Mouse (Mus musculus) cerebellum, adult (tissue): ENCODE results near the gene Stard10.

Experiments
- ATAC-seq: cut with Nextera tagmentation; 2 replicates; pipeline ENCODE4 v1.9.2; 2017; ENCODE audit warnings: mild to moderate bottlenecking, moderate library complexity, mixed read lengths; ENCODE audit not compliant: insufficient number of reproducible peaks, low FRiP score, low TSS enrichment

Gene Stard10

DNA sequence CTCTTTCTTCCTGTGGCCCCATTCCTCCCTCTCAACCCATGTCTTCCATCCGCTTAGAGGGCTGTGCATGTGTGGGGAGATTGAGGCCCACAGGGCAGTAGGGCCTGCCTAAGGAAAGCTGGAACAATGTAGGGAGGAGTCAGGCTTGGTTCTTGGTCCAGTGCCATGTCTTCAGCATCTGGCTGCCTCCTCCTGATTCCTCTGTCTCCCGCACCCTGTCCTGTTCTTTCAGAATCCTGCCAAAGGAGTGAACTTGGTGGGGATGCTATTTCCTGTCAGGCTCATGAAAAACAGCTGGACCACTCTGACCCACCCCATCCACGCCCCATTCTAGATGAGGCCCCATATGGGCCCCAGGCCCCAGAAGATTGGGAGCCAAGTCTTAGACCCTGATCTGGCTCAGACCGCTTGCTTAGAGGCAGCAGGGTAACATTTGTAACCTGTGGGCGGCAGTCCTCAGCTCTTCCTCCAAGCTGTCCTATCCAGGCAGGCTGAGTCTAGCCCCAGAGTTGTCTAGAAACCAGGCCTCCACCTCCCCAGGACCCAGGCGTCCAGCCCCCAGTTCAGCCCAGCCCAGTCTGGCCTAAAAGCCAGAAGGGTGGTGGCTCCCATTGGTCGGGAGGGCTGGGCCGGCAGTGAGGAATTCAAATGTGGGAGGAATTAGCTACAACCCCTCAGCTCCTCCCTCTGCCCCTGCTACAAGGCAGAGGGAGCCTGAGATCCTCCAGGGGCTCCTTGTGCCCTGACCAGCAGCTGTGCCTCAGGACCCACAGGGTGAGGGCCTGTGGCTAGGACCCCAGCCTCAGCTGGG lies 77.0 kb downstream of the Stard10 start:
- ATAC-seq, result no peak

DNA sequence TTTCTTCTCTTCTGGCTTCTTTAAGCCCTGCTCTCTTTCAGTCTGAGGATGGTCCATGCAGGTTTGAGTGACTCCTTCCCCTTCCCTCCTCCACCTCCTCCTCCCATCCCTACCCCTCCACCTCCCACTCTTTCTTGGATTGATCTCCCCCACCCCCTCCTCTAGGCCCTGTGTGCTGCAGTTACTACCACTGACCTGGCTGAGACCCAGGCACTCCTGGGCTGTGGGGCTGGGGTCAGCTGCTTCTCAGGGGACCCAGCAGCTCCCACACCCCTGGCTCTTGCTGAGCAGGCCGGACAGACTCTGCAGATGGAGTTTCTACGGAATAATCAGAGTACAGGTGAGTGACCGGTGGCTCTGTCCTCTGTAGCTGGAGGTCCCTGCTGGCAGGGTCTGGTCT lies 77.7 kb downstream of the Stard10 start:
- ATAC-seq, result no peak

DNA sequence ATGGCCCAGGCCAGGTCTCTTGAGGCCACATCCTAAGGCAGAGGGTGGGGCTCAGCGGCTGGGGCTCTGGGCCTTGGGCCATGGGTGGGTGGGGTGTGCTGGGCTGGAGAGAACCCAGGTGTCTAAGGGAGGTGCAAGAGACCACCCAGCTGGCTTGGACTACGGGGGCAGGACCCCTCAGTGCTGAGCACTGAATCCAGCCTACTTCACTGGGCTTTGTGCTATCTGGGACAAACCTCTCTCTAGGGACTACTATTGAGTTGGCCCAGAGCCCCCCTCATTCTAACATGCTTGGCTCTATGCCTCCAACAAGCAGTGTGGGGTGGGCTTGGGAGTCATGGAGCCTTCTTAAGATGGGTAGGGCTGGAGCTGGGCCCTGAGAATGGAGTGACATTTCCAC lies 78.6 kb downstream of the Stard10 start:
- no peak for ATAC-seq
